Mouse (Mus musculus) ovary, postnatal 14 days (tissue): ENCODE measurements around the gene Ccnd2.
A peak's percentile ranks its signal among the peaks of the same experiment; 100 is the strongest.

Source experiments
- DNase-seq: peaks from one replicate; pipeline ENCODE4 v3.0.0; 2022; ENCODE audit warnings: low spot score

The Ccnd2 gene

GRCm38 (mm10) chr6:127148526-127149302 is 3.3 kb downstream of the Ccnd2 start:
- DNase-seq: peak; percentile 17

- DNase-seq: peak; percentile 87
These were observed 4.3 kb downstream of the Ccnd2 start for GRCm38 (mm10) chr6:127147665-127148064.

GRCm38 (mm10) chr6:127146322-127146947 is 5.6 kb downstream of the Ccnd2 start:
- DNase-seq: no peak

GRCm38 (mm10) chr6:127145464-127146190 is 6.4 kb downstream of the Ccnd2 start:
- no peak for DNase-seq

GRCm38 (mm10) chr6:127143576-127144288 is 8.3 kb downstream of the Ccnd2 start:
- no peak for DNase-seq

- no peak for DNase-seq
These were observed 8.9 kb downstream of the Ccnd2 start for GRCm38 (mm10) chr6:127143124-127143520.

- peak; percentile 46 for DNase-seq
These were observed 9.6 kb downstream of the Ccnd2 start for GRCm38 (mm10) chr6:127142154-127143123.

GRCm38 (mm10) chr6:127138962-127139361 is 13.0 kb downstream of the Ccnd2 start:
- DNase-seq: no peak

- DNase-seq: no peak
These were observed 18.4 kb downstream of the Ccnd2 start for GRCm38 (mm10) chr6:127133433-127134245.

GRCm38 (mm10) chr6:127132719-127133118 is 19.3 kb downstream of the Ccnd2 start:
- no peak for DNase-seq

- DNase-seq: no peak
These were observed 20.0 kb downstream of the Ccnd2 start for GRCm38 (mm10) chr6:127131946-127132345.

GRCm38 (mm10) chr6:127130377-127130776 is 21.6 kb downstream of the Ccnd2 start:
- DNase-seq: no peak

- DNase-seq: no peak
These were observed 22.3 kb downstream of the Ccnd2 start for GRCm38 (mm10) chr6:127129659-127130058.

GRCm38 (mm10) chr6:127123506-127123905 is 28.5 kb downstream of the Ccnd2 start:
- DNase-seq: no peak

GRCm38 (mm10) chr6:127122996-127123395 is 29.0 kb downstream of the Ccnd2 start:
- no peak for DNase-seq

- DNase-seq: no peak
These were observed 29.7 kb downstream of the Ccnd2 start for GRCm38 (mm10) chr6:127122221-127122806.

GRCm38 (mm10) chr6:127114753-127115456 is 37.1 kb downstream of the Ccnd2 start:
- DNase-seq: no peak

GRCm38 (mm10) chr6:127109402-127109930 is 42.5 kb downstream of the Ccnd2 start, which contains the start of gene Tigar:
Gene Tigar (minus strand): TSS chr6:127109557.
- DNase-seq: peak; percentile 85
